Mouse (Mus musculus) CH12.LX (cell line): ENCODE results near the gene Ankrd11. TPM values are rescaled to one million over a fixed set of nuclear protein-coding genes. Genes with fewer than 3 reads are reported as not detected.

Source experiments
- DNase-seq: peaks from one replicate; pipeline ENCODE4 v3.0.0-alpha.2; 2013; ENCODE audit errors: extremely low read depth
- H3K27ac ChIP-seq: 2 replicates; pipeline ENCODE4 v1.5.1; 2012; ENCODE audit warnings: low read depth, mild to moderate bottlenecking, control low read depth, moderate library complexity; ENCODE audit not compliant: insufficient read depth
- H3K27me3 ChIP-seq: replicated peaks from 2 replicates; pipeline ENCODE3; 2012; ENCODE audit warnings: inconsistent platforms
- H3K36me3 ChIP-seq, 2 experiments: replicated peaks in 1 of 2; 2 replicates each; pipeline versions ENCODE3 to v1.6.1; 2012; ENCODE audit warnings: inconsistent platforms in 1 of 2, low read length in 1 of 2, mild to moderate bottlenecking in 1 of 2, mixed read lengths in 1 of 2, moderate library complexity in 1 of 2; ENCODE audit not compliant: control insufficient read depth in 1 of 2, insufficient read depth in 1 of 2
- H3K4me1 ChIP-seq, 2 experiments: 2 replicates each; pipeline ENCODE4 v1.6.1; 2012; ENCODE audit warnings: inconsistent platforms in 1 of 2, moderate library complexity in 1 of 2; ENCODE audit not compliant: insufficient read depth in 2 of 2, control insufficient read depth in 1 of 2
- H3K4me2 ChIP-seq: 2 replicates; pipeline ENCODE4 v1.6.1; 2012; ENCODE audit warnings: low read depth, mild to moderate bottlenecking, control low read depth; ENCODE audit not compliant: poor library complexity, insufficient read depth, severe bottlenecking
- H3K4me3 ChIP-seq, 3 experiments: fragments of 150-350 bp in 1 of 3; sonication (generic) in 1 of 3; replicated peaks in 1 of 3; 2 replicates each; pipeline versions ENCODE3 to v1.5.1; 2011 to 2012; ENCODE audit warnings: low read depth in 2 of 3, low read length in 2 of 3, mild to moderate bottlenecking in 2 of 3, moderate library complexity in 2 of 3, control low read depth in 1 of 3, improper control_type of control experiment in 1 of 3, inconsistent platforms in 1 of 3, mixed read lengths in 1 of 3; ENCODE audit not compliant: poor library complexity in 1 of 3
- H3K79me2 ChIP-seq: replicated peaks from 2 replicates; pipeline ENCODE4 v1.6.1; 2012; ENCODE audit warnings: mild to moderate bottlenecking, moderate library complexity; ENCODE audit not compliant: control insufficient read depth, poor library complexity, insufficient read depth, severe bottlenecking; ENCODE audit errors: extremely low read depth
- H3K9ac ChIP-seq: 2 replicates; pipeline ENCODE4 v1.6.1; 2012; ENCODE audit warnings: low read depth, mild to moderate bottlenecking, control low read depth, moderate library complexity; ENCODE audit not compliant: insufficient read depth
- H3K9me3 ChIP-seq: replicated peaks from 2 replicates; pipeline ENCODE3; 2012; ENCODE audit warnings: low read length, inconsistent platforms, mixed read lengths
- BHLHE40 ChIP-seq: IDR thresholded peaks from 2 replicates; pipeline ENCODE4 v1.6.1; 2011; ENCODE audit warnings: mild to moderate bottlenecking, low read depth, low read length, improper control_type of control experiment
- CHD1 ChIP-seq: IDR thresholded peaks from 2 replicates; pipeline ENCODE4 v1.6.1; 2012; ENCODE audit warnings: low read depth, low read length, improper control_type of control experiment, inconsistent platforms
- CHD2 ChIP-seq: IDR thresholded peaks from 2 replicates; pipeline ENCODE4 v1.6.1; 2011; ENCODE audit warnings: low read length, improper control_type of control experiment
- CTCF ChIP-seq, 2 experiments: IDR thresholded peaks in 1 of 2; conservative IDR thresholded peaks in 1 of 2; 2 replicates each; pipeline ENCODE4 v1.5.1; 2011 to 2012; ENCODE audit warnings: low read depth in 2 of 2, low read length in 2 of 2, improper control_type of control experiment in 1 of 2, inconsistent platforms in 1 of 2, mild to moderate bottlenecking in 1 of 2, moderate library complexity in 1 of 2
- ELF1 ChIP-seq: IDR thresholded peaks from 2 replicates; pipeline ENCODE4 v1.6.1; 2014; ENCODE audit warnings: low read depth, mild to moderate bottlenecking, inconsistent platforms, low read length, improper control_type of control experiment
- GABPA ChIP-seq: IDR thresholded peaks from 2 replicates; pipeline ENCODE4 v1.6.1; 2012; ENCODE audit warnings: low read depth, low read length, improper control_type of control experiment, inconsistent platforms; ENCODE audit not compliant: insufficient replicate concordance
- JUND ChIP-seq: conservative IDR thresholded peaks from 2 replicates; pipeline ENCODE4 v1.6.1; 2011; ENCODE audit warnings: low read depth, low read length, improper control_type of control experiment
- KAT2A ChIP-seq: IDR thresholded peaks from 2 replicates; pipeline ENCODE4 v1.6.1; 2012; ENCODE audit warnings: low read length, improper control_type of control experiment, inconsistent platforms; ENCODE audit not compliant: insufficient replicate concordance
- MAFK ChIP-seq: IDR thresholded peaks from 2 replicates; pipeline ENCODE4 v1.6.1; 2011; ENCODE audit warnings: low read length, improper control_type of control experiment; ENCODE audit not compliant: insufficient replicate concordance
- MAX ChIP-seq: IDR thresholded peaks from 2 replicates; pipeline ENCODE4 v1.6.1; 2011; ENCODE audit warnings: low read length, improper control_type of control experiment
- MEF2A ChIP-seq: IDR thresholded peaks from 2 replicates; pipeline ENCODE4 v1.6.1; 2014; ENCODE audit warnings: low read depth, mild to moderate bottlenecking, inconsistent platforms, low read length, improper control_type of control experiment, borderline replicate concordance
- MXI1 ChIP-seq: IDR thresholded peaks from 2 replicates; pipeline ENCODE4 v1.6.1; 2011; ENCODE audit warnings: mild to moderate bottlenecking, low read depth, low read length, improper control_type of control experiment
- MYC ChIP-seq: IDR thresholded peaks from 2 replicates; pipeline ENCODE4 v1.6.1; 2011; ENCODE audit warnings: low read depth, mild to moderate bottlenecking, improper control_type of control experiment, low read length
- NRF1 ChIP-seq: IDR thresholded peaks from 2 replicates; pipeline ENCODE4 v1.6.1; 2014; ENCODE audit warnings: low read depth, mild to moderate bottlenecking, inconsistent platforms, low read length, improper control_type of control experiment, moderate library complexity
- POLR2A ChIP-seq: IDR thresholded peaks from 2 replicates; pipeline ENCODE4 v1.6.1; 2011; ENCODE audit warnings: low read depth, mild to moderate bottlenecking, improper control_type of control experiment, low read length
- POLR2AphosphoS2 ChIP-seq: IDR thresholded peaks from 2 replicates; pipeline ENCODE4 v1.6.1; 2011; ENCODE audit warnings: low read depth, low read length, improper control_type of control experiment
- RAD21 ChIP-seq: IDR thresholded peaks from 2 replicates; pipeline ENCODE4 v1.6.1; 2011; ENCODE audit warnings: low read depth, mild to moderate bottlenecking, low read length, improper control_type of control experiment, moderate library complexity
- RCOR1 ChIP-seq: conservative IDR thresholded peaks from 2 replicates; pipeline ENCODE4 v1.6.1; 2012; ENCODE audit warnings: low read depth, mild to moderate bottlenecking, inconsistent platforms, low read length, improper control_type of control experiment
- SIN3A ChIP-seq: IDR thresholded peaks from 2 replicates; pipeline ENCODE4 v1.6.1; 2012; ENCODE audit warnings: low read length, improper control_type of control experiment, inconsistent platforms
- TCF12 ChIP-seq: IDR thresholded peaks from 2 replicates; pipeline ENCODE4 v1.6.1; 2014; ENCODE audit warnings: low read depth, mild to moderate bottlenecking, inconsistent platforms, low read length, improper control_type of control experiment
- UBTF ChIP-seq: IDR thresholded peaks from 2 replicates; pipeline ENCODE4 v1.6.1; 2012; ENCODE audit warnings: low read depth, mild to moderate bottlenecking, inconsistent platforms, low read length, improper control_type of control experiment, moderate library complexity
- USF2 ChIP-seq: conservative IDR thresholded peaks from 2 replicates; pipeline ENCODE4 v1.6.1; 2011; ENCODE audit warnings: low read depth, low read length, improper control_type of control experiment
- ZC3H11A ChIP-seq: IDR thresholded peaks from 2 replicates; pipeline ENCODE4 v1.6.1; 2012; ENCODE audit warnings: low read depth, mild to moderate bottlenecking, inconsistent platforms, low read length, improper control_type of control experiment
- ZKSCAN1 ChIP-seq: IDR thresholded peaks from 2 replicates; pipeline ENCODE4 v1.6.1; 2012; ENCODE audit warnings: low read depth, inconsistent platforms, low read length, improper control_type of control experiment, borderline replicate concordance
- ZMIZ1 ChIP-seq: IDR thresholded peaks from 2 replicates; pipeline ENCODE4 v1.6.1; 2012; ENCODE audit warnings: low read depth, mild to moderate bottlenecking, inconsistent platforms, low read length, improper control_type of control experiment
- dilution Hi-C: fragments of 300-500 bp; cut with MboI; formaldehyde crosslinking; loops from 2 replicates; pipeline ENCODE4 v1.14.3; 2020; ENCODE audit warnings: low sequenced_read_pairs; ENCODE audit not compliant: extremely low pct_unique_long_range_greater_than_20kb, extremely low pct_ligation_motif_present
- in situ Hi-C: fragments of 300-500 bp; cut with MboI; formaldehyde crosslinking; loops from 3 replicates; pipeline ENCODE4 v1.14.3; 2019; ENCODE audit warnings: low sequenced_read_pairs, low pct_ligation_motif_present, low pct_unique_long_range_greater_than_20kb, mixed read lengths
- polyA plus RNA-seq: library from polyadenylated mRNA; unstranded; fragments of >175 nt; gene quantifications from 2 replicates; pipeline ENCODE4 v1.2.1, GENCODE M21; 2012; ENCODE audit warnings: low read depth; ENCODE audit not compliant: insufficient read length
- total RNA-seq, 2 experiments: library from RNA; depleted of rRNA; stranded (reverse); fragments of 300-350 nt in 1 of 2; fragments of >200 nt in 1 of 2; gene quantifications; 2 replicates each; pipeline ENCODE4 v1.2.3; 2012 to 2014

Ankrd11 gene
- total and polyA plus RNA-seq, 3 experiments: 37.4 to 74.9 (median 60.7) TPM

DNA sequence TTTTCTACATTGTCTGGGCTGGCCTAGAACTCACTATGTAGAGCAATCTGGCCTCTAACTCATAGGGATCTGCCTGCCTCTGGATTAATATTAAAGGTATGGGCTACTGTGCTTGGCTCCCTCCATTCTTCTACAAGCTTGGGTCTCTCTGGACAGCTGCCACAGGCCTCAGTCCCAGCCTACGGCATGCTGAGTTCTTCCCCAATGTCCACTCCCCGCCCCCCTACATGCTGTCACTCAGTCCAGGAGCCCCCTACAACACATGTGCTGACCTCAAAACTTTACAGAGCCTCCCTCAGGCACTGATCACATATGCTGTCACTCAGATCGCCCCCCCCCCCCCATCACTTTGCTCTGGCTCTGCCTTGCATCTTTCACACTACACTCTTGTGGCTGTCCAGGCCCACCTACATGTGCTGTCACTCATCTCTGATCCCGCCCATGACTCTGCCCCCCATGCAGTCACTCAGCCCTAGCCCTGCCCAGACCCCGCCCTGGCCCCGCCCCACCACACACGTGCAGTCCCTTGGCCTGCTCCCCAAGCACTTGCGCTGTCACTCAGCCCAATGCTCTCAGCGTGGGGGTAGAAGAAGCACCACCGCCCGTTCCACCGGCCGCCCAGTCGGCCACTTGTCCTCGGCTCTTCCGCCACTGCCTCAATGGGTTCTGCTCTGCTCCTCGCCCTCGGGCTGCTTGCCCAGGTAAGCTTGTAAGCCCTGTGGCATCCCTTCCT, 194.1 kb downstream of the Ankrd11 start, which contains the start of gene Cdh15:
TSS of gene Cdh15 (plus strand) at position 138 of the 733 bp plus-strand sequence.
- DNase-seq: peak; percentile 64
- H3K79me2 ChIP-seq: no peaks in the 10 kb centered on the region
- H3K4me2 ChIP-seq: no peak within 1 kb of the TSS
- dilution Hi-C loops: no loop called here
- H3K9me3 ChIP-seq: no peaks in the 10 kb centered on the region
- H3K36me3 ChIP-seq: no peaks in the 10 kb centered on the region
- H3K4me3 ChIP-seq: no peak within 1 kb of the TSS
- no peak within 1 kb of the TSS for H3K27ac ChIP-seq
- in situ Hi-C loops: no loop called here
- no peak within 1 kb of the TSS for H3K9ac ChIP-seq
- peaks cover 93% of the 10 kb centered on the region for H3K27me3 ChIP-seq
- TF ChIP-seq BHLHE40 (peak; percentile 72), CHD1 (no peak), POLR2A (no peak)
- H3K4me1 ChIP-seq: peaks cover 3 to 5% of the 10 kb centered on the region in 2 experiments; a peak in 2 of 4 replicates

DNA sequence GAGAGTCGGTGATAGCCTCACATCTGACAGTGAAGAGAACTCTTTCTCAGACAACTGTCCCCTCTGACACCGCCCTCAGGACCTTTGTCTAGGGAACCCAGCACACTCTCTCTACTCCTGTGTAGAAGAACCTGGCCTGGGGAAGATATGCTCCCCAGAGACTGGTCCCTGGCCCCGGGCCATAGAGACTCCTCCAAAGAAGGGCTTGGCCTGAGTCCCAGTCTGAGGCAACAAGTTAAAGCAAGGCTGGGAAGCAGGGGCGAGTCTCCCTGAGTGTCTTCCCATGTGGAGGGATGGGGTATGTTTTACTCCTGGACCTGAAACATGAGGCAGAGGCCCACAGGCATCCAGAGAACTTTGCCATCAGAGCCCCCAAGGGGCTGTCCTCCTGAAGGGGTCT, 196.4 kb downstream of the Ankrd11 start:
- H3K4me3 ChIP-seq: no peak overlapping the region
- peaks cover 78% of the 10 kb centered on the region for H3K27me3 ChIP-seq
- H3K4me2 ChIP-seq: no peak overlapping the region
- dilution Hi-C loops (no loop called here), in situ Hi-C loops (no loop called here)
- no peak for DNase-seq
- H3K36me3 ChIP-seq: no peaks in the 10 kb centered on the region
- H3K79me2 ChIP-seq: no peaks in the 10 kb centered on the region
- H3K4me1 ChIP-seq: peaks cover 3 to 5% of the 10 kb centered on the region in 2 experiments; a peak in 2 of 4 replicates
- H3K27ac ChIP-seq: no peak overlapping the region
- TF ChIP-seq RAD21: no peak
- no peak for TF ChIP-seq MAX
- no peak for TF ChIP-seq POLR2A
- TF ChIP-seq CTCF (conservative IDR thresholded peaks at IDR 0.05 in 1 of 2, IDR thresholded peaks at IDR 0.05 in 1 of 2; ENCODE audit: low read depth in 2 of 2, low read length in 2 of 2): no peak
- TF ChIP-seq MEF2A: no peak
- no peak for TF ChIP-seq UBTF
- no peak for TF ChIP-seq CHD2
- TF ChIP-seq ZMIZ1: no peak
- no peak for TF ChIP-seq SIN3A
- TF ChIP-seq ELF1: no peak
- no peak for TF ChIP-seq USF2
- TF ChIP-seq KAT2A: no peak
- no peak for TF ChIP-seq BHLHE40
- TF ChIP-seq MYC: no peak
- no peak overlapping the region for H3K9ac ChIP-seq
- H3K9me3 ChIP-seq: no peaks in the 10 kb centered on the region

DNA sequence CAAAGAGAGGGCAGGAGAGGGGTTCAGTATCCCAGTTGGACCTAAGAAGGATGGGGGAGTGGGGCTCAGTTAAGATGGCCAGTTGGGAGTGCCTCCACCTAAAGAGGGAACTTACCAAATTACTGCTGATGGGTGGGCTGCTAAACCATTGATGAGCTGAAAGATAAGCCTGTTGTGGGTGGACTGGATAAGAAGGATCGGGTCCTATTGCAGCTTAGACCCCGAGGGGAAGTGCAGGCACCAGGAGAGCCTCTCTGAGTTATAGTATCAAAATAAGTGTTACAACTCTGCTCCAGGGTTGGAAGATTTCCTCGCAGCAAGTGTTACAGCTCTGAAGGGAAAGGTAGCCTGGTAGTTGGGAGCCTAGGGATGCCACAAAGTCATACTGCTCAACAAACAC, 197.9 kb downstream of the Ankrd11 start:
- H3K27me3 ChIP-seq: peaks cover 74% of the 10 kb centered on the region
- no peak overlapping the region for H3K4me2 ChIP-seq
- no peak overlapping the region for H3K9ac ChIP-seq
- DNase-seq: no peak
- peaks cover 3 to 11% of the 10 kb centered on the region in 2 experiments; a peak in 3 of 4 replicates for H3K4me1 ChIP-seq
- in situ Hi-C loops: no loop called here
- no peaks in the 10 kb centered on the region for H3K79me2 ChIP-seq
- dilution Hi-C loops: no loop called here
- no peak overlapping the region for H3K27ac ChIP-seq
- no peak overlapping the region for H3K4me3 ChIP-seq
- no peaks in the 10 kb centered on the region for H3K36me3 ChIP-seq
- H3K9me3 ChIP-seq: no peaks in the 10 kb centered on the region
- TF ChIP-seq RAD21 (no peak), TCF12 (no peak), POLR2AphosphoS2 (no peak), BHLHE40 (no peak), NRF1 (no peak), MAFK (no peak), POLR2A (no peak), ZC3H11A (no peak), ELF1 (no peak), MXI1 (no peak), CHD1 (no peak), USF2 (no peak), JUND (no peak), ZKSCAN1 (no peak), KAT2A (no peak), RCOR1 (no peak), MEF2A (no peak), GABPA (no peak)
